Mouse (Mus musculus) ES-E14 (cell line): ENCODE data around the gene Plcxd1. TPM values are rescaled to one million over a fixed set of nuclear protein-coding genes. Genes with fewer than 3 reads are reported as not detected.

Experiments used
- DNase-seq: peaks from one replicate; pipeline ENCODE4 v3.0.0-alpha.2; 2013; ENCODE audit warnings: low read depth, low spot score
- H3K27ac ChIP-seq: 2 replicates; pipeline ENCODE4 v1.5.1; 2012; ENCODE audit warnings: low read depth, mild to moderate bottlenecking, low read length, moderate library complexity, mixed read lengths; ENCODE audit not compliant: poor library complexity, insufficient read depth, severe bottlenecking
- H3K36me3 ChIP-seq: 2 replicates; pipeline ENCODE4 v1.6.1; 2012; ENCODE audit warnings: mild to moderate bottlenecking, low read length, moderate library complexity, mixed read lengths; ENCODE audit not compliant: control insufficient read depth, poor library complexity, insufficient read depth, severe bottlenecking
- H3K4me1 ChIP-seq, 2 experiments: fragments of 150-350 bp in 1 of 2; sonication (generic) in 1 of 2; 2 replicates each; pipeline ENCODE4 v1.6.1; 2012; ENCODE audit warnings: low read length in 2 of 2, mild to moderate bottlenecking in 1 of 2, mixed read lengths in 1 of 2; ENCODE audit not compliant: control insufficient read depth in 2 of 2, insufficient read depth in 2 of 2, poor library complexity in 1 of 2
- H3K4me3 ChIP-seq, 2 experiments: fragments of 150-350 bp in 1 of 2; sonication (generic) in 1 of 2; 2 replicates each; pipeline ENCODE4 v1.5.1; 2012; ENCODE audit warnings: low read length in 2 of 2, low read depth in 1 of 2, mild to moderate bottlenecking in 1 of 2, mixed read lengths in 1 of 2; ENCODE audit not compliant: insufficient read depth in 1 of 2, poor library complexity in 1 of 2, severe bottlenecking in 1 of 2
- H3K9ac ChIP-seq: 2 replicates; pipeline ENCODE4 v1.6.1; 2012; ENCODE audit warnings: low read depth, mild to moderate bottlenecking, low read length, mixed read lengths; ENCODE audit not compliant: poor library complexity, insufficient read depth, severe bottlenecking
- H3K9me3 ChIP-seq: fragments of 150-350 bp; sonication (generic); 2 replicates; pipeline ENCODE4 v1.6.1; 2012; ENCODE audit warnings: low read depth, mild to moderate bottlenecking, low read length; ENCODE audit not compliant: control insufficient read depth, insufficient read depth
- CHD2 ChIP-seq: IDR thresholded peaks from 2 replicates; pipeline ENCODE4 v1.6.1; 2014; ENCODE audit warnings: mild to moderate bottlenecking, low read depth, low read length, inconsistent platforms
- HCFC1 ChIP-seq: IDR thresholded peaks from 2 replicates; pipeline ENCODE4 v1.6.1; 2012; ENCODE audit warnings: low read length, inconsistent platforms, borderline replicate concordance; ENCODE audit not compliant: insufficient read depth
- MAFK ChIP-seq: IDR thresholded peaks from 2 replicates; pipeline ENCODE4 v1.6.1; 2014; ENCODE audit warnings: mild to moderate bottlenecking, low read depth, low read length, inconsistent platforms; ENCODE audit not compliant: insufficient read depth
- ZC3H11A ChIP-seq: IDR thresholded peaks from 2 replicates; pipeline ENCODE4 v1.6.1; 2012; ENCODE audit warnings: low read depth, mild to moderate bottlenecking, inconsistent platforms, low read length, borderline replicate concordance
- ZNF384 ChIP-seq: IDR thresholded peaks from 2 replicates; pipeline ENCODE4 v1.6.1; 2012; ENCODE audit warnings: low read depth, low read length, inconsistent platforms
- in situ Hi-C, 2 experiments: fragments of 600-800 bp; cut with MboI; formaldehyde crosslinking; loops; one replicate each; pipeline ENCODE4 v1.15.1; 2025; ENCODE audit warnings: low sequenced_read_pairs in 2 of 2, inconsistent platforms in 1 of 2; ENCODE audit not compliant: unreplicated experiment in 2 of 2
- total RNA-seq: library from RNA; depleted of rRNA; stranded (reverse); fragments of 300-350 nt; gene quantifications from 2 replicates; pipeline ENCODE4 v1.2.3, GENCODE M21; 2012

Gene Plcxd1
- total RNA-seq, 1 experiment, result 18.3 TPM

GRCm38 (mm10) chr5:110102853-110103625 lies 3.3 kb downstream of the Plcxd1 start:
- no peak for DNase-seq
- H3K9ac ChIP-seq, result no peak overlapping the region
- no peak overlapping the region for H3K27ac ChIP-seq
- TF ChIP-seq CHD2 (no peak), ZC3H11A (no peak)
- in situ Hi-C loops, result no loop called here
- H3K36me3 ChIP-seq, result peaks cover 48% of the 10 kb centered on the region
- peaks cover 5 to 62% of the 10 kb centered on the region in 2 experiments for H3K4me1 ChIP-seq
- no peaks in the 10 kb centered on the region for H3K9me3 ChIP-seq
- H3K4me3 ChIP-seq, result no peak overlapping the region

- Histone ChIP-seq H3K4me1 (peaks cover 0 to 52% of the 10 kb centered on the region in 2 experiments; a peak in 2 of 4 replicates), H3K36me3 (peaks cover 48% of the 10 kb centered on the region), H3K9ac (no peak overlapping the region), H3K9me3 (no peaks in the 10 kb centered on the region), H3K4me3 (peak overlapping the region in 1 of 2 experiments; percentile 17; a peak in 1 of 4 replicates), H3K27ac (no peak overlapping the region)
- TF ChIP-seq MAFK, result no peak
- no peak for TF ChIP-seq ZNF384
- TF ChIP-seq ZC3H11A, result no peak
- no peak for TF ChIP-seq HCFC1
- no peak for TF ChIP-seq CHD2
- no peak for DNase-seq
- in situ Hi-C loops, result no loop called here
These were observed 4.3 kb downstream of the Plcxd1 start for GRCm38 (mm10) chr5:110103901-110104615.

GRCm38 (mm10) chr5:110104616-110105380 lies 5.0 kb downstream of the Plcxd1 start:
- no peak overlapping the region; the same call in 1 of the 2 replicates for H3K9ac ChIP-seq
- TF ChIP-seq CHD2 (no peak), ZNF384 (no peak), HCFC1 (no peak)
- peaks cover 0 to 50% of the 10 kb centered on the region in 2 experiments; a peak in 2 of 4 replicates for H3K4me1 ChIP-seq
- H3K4me3 ChIP-seq, result peak overlapping the region; percentile 5 to 17; a peak in 2 of 4 replicates
- no peaks in the 10 kb centered on the region for H3K9me3 ChIP-seq
- peaks cover 48% of the 10 kb centered on the region for H3K36me3 ChIP-seq
- H3K27ac ChIP-seq, result no peak overlapping the region
- in situ Hi-C loops, result no loop called here
- no peak for DNase-seq

- Histone ChIP-seq H3K9me3 (no peaks in the 10 kb centered on the region), H3K36me3 (peaks cover 48% of the 10 kb centered on the region), H3K27ac (peak overlapping the region; percentile 100; the same call in 1 of the 2 replicates), H3K9ac (peak overlapping the region; percentile 98), H3K4me1 (peaks cover 0 to 36% of the 10 kb centered on the region in 2 experiments; a peak in 2 of 4 replicates), H3K4me3 (peak overlapping the region; percentile 83 to 99)
- no peak for TF ChIP-seq ZNF384
- in situ Hi-C loops, result no loop called here
- DNase-seq, result no peak
These were observed 6.5 kb downstream of the Plcxd1 start for GRCm38 (mm10) chr5:110106140-110106871.
